Mouse (Mus musculus): ENCODE measurements around the gene Miox. TPM values are rescaled to one million over a fixed set of nuclear protein-coding genes. Genes with fewer than 3 reads are reported as not detected.

Gene Miox
- polyA plus RNA-seq, 1 experiment from 2014 or later: not detected

Other genes starting within 250 kb of the Miox start
- 8.4 to 19.1 TPM (median 10.8 TPM) in 3 replicates for gene Selenoo, start 245.3 kb upstream of the Miox start, polyA plus RNA-seq (2018)
- 4.1 to 8.3 TPM (median 6.3 TPM) in 3 replicates for gene Tubgcp6, start 211.3 kb upstream of the Miox start, polyA plus RNA-seq (2018)
- gene Hdac10, start 205.7 kb upstream of the Miox start, polyA plus RNA-seq (2018): 3.9 to 7.2 TPM (median 5.5 TPM) in 3 replicates
- gene Mapk12, start 193.7 kb upstream of the Miox start, polyA plus RNA-seq (2018): 0.09 TPM in 1 of 3 replicates, not detected in the others
- gene Mapk11, start 184.8 kb upstream of the Miox start, polyA plus RNA-seq (2018): 0.79 to 2.1 TPM (median 1.5 TPM) in 3 replicates
- 226 to 333 TPM (median 246 TPM) in 3 replicates for gene Plxnb2, start 153.6 kb upstream of the Miox start, polyA plus RNA-seq (2018)
- gene Dennd6b, start 137.9 kb upstream of the Miox start, polyA plus RNA-seq (2018): 0.80 to 2.0 TPM (median 1.1 TPM) in 3 replicates
- gene Ppp6r2, start 122.8 kb upstream of the Miox start, polyA plus RNA-seq (2018): 15.7 to 23.8 TPM (median 17.1 TPM) in 3 replicates
- gene Sbf1, start 19.1 kb upstream of the Miox start, polyA plus RNA-seq (2018): 25.5 to 41.4 TPM (median 33.6 TPM) in 3 replicates
- gene Adm2, start 11.7 kb upstream of the Miox start, polyA plus RNA-seq (2018): not detected in 3 replicates
- 19.8 to 30.4 TPM (median 23.9 TPM) in 3 replicates for gene Lmf2, start 21.3 kb downstream of the Miox start, polyA plus RNA-seq (2018)
- 37.1 to 52.3 TPM (median 40.4 TPM) in 3 replicates for gene Ncaph2, start 21.3 kb downstream of the Miox start, polyA plus RNA-seq (2018)
- gene Sco2, start 39.4 kb downstream of the Miox start, polyA plus RNA-seq (2018): 8.7 to 28.2 TPM (median 22.9 TPM) in 3 replicates
- gene Tymp, start 42.6 kb downstream of the Miox start, polyA plus RNA-seq (2018): 0.43 to 1.6 TPM (median 0.93 TPM) in 3 replicates
- not detected in 3 replicates for gene Odf3b, start 44.9 kb downstream of the Miox start, polyA plus RNA-seq (2018)
- gene Klhdc7b, start 50.5 kb downstream of the Miox start, polyA plus RNA-seq (2018): not detected in 3 replicates
- gene Syce3, start 76.1 kb downstream of the Miox start, polyA plus RNA-seq (2018): not detected in 3 replicates
- 0.24 to 0.79 TPM in 2 of 3 replicates, not detected in the other for gene Cpt1b, start 91.5 kb downstream of the Miox start, polyA plus RNA-seq (2018)
- gene C730034F03Rik, start 95.2 kb downstream of the Miox start, polyA plus RNA-seq (2018): 0.40 to 0.83 TPM (median 0.54 TPM) in 3 replicates
- gene Gm44502, start 95.3 kb downstream of the Miox start, polyA plus RNA-seq (2018): 0.07 to 0.42 TPM in 2 of 3 replicates, not detected in the other
- 26.6 to 54.6 TPM (median 36.7 TPM) in 3 replicates for gene Chkb, start 95.5 kb downstream of the Miox start, polyA plus RNA-seq (2018)
- not detected in 3 replicates for gene Mapk8ip2, start 119.5 kb downstream of the Miox start, polyA plus RNA-seq (2018)
- gene Arsa, start 143.0 kb downstream of the Miox start, polyA plus RNA-seq (2018): 18.4 to 33.2 TPM (median 20.7 TPM) in 3 replicates
- gene Shank3, start 165.2 kb downstream of the Miox start, polyA plus RNA-seq (2018): not detected in 3 replicates
- gene Acr, start 233.9 kb downstream of the Miox start, polyA plus RNA-seq (2018): not detected in 3 replicates